Mouse (Mus musculus) erythroblast, embryonic 14.5 days (primary cell): ENCODE measurements around the gene Anapc16.

ENCODE experiments used
- GATA1 ChIP-seq: IDR thresholded peaks from 2 replicates; pipeline ENCODE4 v1.6.1; 2012; ENCODE audit warnings: low read length, inconsistent platforms, mixed read lengths
- TAL1 ChIP-seq: IDR thresholded peaks from 3 replicates; pipeline ENCODE4 v1.6.1; 2012; ENCODE audit warnings: low read length, inconsistent platforms, mixed read lengths

- no peak for TF ChIP-seq GATA1
- TF ChIP-seq TAL1: no peak
Measured at GRCm38 (mm10) chr10:59973400-59973799, 29.5 kb downstream of the Anapc16 start.
